Mouse (Mus musculus) brain, embryonic 14.5 days (tissue): ENCODE results near the gene Sox13. TPM values are rescaled to one million over a fixed set of nuclear protein-coding genes. Genes with fewer than 3 reads are reported as not detected.

ENCODE experiments used
- DNase-seq: peaks from one replicate; pipeline ENCODE4 v3.0.0-alpha.2; 2011; ENCODE audit warnings: low read depth
- CTCF ChIP-seq: fragments of 200-500 bp; IDR thresholded peaks from 2 replicates; pipeline ENCODE4 v1.5.1; 2012; ENCODE audit warnings: inconsistent platforms, mild to moderate bottlenecking, moderate library complexity, borderline replicate concordance; ENCODE audit not compliant: insufficient read depth, insufficient read length; ENCODE audit errors: extremely low read depth
- POLR2A ChIP-seq: fragments of 200-500 bp; IDR thresholded peaks from 2 replicates; pipeline ENCODE4 v1.6.1; 2012; ENCODE audit warnings: mild to moderate bottlenecking, inconsistent platforms, borderline replicate concordance; ENCODE audit not compliant: poor library complexity, insufficient read depth, insufficient read length, severe bottlenecking; ENCODE audit errors: extremely low read depth
- polyA plus RNA-seq: library from polyadenylated mRNA; depleted of rRNA; stranded (reverse); fragments of >200 nt; gene quantifications from 2 replicates; pipeline ENCODE4 v1.2.3, GENCODE M21; 2012

The Sox13 gene
- polyA plus RNA-seq, 1 experiment, result 37.6 TPM

DNA sequence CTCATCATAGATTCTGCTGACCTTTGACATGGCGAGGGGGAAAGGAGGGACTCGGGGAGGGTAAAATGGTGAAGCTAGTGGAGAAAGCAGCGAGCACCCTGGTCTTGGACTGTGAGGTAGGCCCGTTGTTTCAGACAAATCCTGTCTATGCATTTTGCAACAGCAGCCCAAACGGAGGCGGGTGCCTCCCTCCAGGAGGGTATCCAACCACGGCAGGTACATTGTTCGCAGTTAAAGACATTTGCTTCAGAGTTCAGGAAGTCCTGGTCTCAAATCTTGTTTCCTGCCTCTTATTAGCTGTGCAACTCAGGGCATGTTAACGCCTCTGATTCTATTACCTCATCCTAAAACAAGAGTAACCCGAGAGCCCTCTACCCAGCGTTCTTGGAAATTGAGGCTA lies 26.8 kb upstream of the Sox13 start:
- DNase-seq, result no peak
- no peak for TF ChIP-seq POLR2A
- TF ChIP-seq CTCF, result no peak

- peak; percentile 60 for DNase-seq
Measured at GRCm38 (mm10) chr1:133448351-133448931, 24.3 kb upstream of the Sox13 start.

DNA sequence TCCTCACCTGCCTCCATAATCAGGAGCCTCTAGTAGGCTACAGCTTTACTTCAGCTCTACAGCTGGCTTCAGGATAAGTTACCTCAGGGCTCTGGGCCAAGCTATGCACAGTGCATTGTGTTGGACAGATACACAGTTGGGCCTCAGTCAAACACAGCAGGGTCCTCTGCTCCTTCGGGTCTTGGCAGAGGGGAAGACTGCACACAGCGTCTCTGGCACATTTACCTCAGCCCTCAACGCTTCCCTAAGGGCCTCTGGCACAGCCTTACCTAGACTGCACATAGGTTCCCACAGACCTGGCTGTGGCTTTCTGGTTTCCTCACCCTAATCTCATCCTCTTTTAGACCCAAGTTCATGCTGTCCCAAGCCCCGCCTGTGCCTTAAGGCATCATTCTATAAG lies 22.1 kb upstream of the Sox13 start:
- no peak for DNase-seq
- TF ChIP-seq CTCF (no peak), POLR2A (no peak)

More at GRCm38 (mm10) chr1:133448351-133448931, 24.3 kb upstream of the Sox13 start:
- TF ChIP-seq CTCF (no peak), POLR2A (no peak)

- DNase-seq, result no peak
- TF ChIP-seq CTCF (no peak), POLR2A (no peak)
Measured at GRCm38 (mm10) chr1:133444315-133444714, 20.1 kb upstream of the Sox13 start.

GRCm38 (mm10) chr1:133437916-133438683 lies 13.9 kb upstream of the Sox13 start:
- TF ChIP-seq POLR2A, result no peak
- DNase-seq, result peak; percentile 47

GRCm38 (mm10) chr1:133434756-133435112 lies 10.6 kb upstream of the Sox13 start:
- DNase-seq, result no peak
- no peak for TF ChIP-seq POLR2A
- no peak for TF ChIP-seq CTCF

DNA sequence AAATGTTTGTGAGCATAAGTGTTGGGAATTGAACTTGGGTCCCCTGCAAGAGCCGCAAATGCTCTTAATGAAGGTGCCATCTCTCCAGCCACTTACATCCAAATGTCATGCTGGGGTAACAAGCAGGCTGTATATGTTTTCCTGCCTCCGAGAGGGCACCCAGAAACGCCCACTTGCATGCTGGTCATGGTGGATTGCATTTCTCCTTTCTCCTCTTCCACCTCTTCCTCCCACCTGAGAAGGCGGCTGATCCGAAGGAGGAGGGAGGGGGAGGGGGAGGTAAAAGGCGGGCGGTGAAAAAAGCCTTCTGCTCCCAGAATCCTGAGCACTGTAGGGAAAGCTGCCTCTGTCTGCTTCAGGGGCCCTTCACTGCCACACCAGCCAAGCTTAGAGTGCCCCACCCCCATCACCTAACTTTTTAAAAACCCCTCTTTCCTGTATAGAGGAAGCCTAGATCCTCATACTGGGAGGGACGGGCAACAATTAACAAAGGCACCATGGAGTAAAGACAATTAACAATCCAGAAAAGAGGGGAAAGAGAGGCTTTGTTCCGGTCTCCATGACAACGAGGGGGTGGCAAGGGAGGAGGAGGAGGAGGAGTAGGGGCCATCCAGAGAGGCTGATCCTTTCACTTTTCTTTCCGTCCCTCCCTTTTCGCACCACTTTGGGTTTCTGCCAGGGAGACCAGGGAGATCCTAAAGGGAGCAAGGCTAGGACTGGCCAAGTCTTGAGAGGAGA lies 10.0 kb upstream of the Sox13 start:
- TF ChIP-seq POLR2A (no peak), CTCF (no peak)
- DNase-seq, result peak; percentile 91

DNA sequence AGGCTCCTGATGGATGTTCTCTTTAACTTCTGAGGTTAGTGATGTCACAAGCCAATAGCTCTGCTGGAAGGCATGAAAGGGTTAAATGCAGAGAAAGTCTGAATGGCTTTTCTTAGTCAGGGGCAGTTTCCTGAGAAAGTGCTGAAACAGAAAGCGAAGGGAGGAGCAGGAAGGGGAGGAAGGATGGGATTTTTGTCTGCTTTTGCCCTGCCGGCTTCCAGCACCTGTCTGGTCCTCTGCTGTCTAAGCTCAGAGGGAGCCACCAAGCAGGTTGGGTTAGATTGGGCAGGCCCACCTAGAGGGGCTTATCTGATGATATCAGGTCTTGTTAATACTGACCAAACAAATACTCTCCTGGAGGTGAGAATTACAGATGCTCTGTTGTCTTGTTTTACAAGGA lies 8.4 kb upstream of the Sox13 start:
- no peak for DNase-seq
- TF ChIP-seq POLR2A (no peak), CTCF (no peak)

DNA sequence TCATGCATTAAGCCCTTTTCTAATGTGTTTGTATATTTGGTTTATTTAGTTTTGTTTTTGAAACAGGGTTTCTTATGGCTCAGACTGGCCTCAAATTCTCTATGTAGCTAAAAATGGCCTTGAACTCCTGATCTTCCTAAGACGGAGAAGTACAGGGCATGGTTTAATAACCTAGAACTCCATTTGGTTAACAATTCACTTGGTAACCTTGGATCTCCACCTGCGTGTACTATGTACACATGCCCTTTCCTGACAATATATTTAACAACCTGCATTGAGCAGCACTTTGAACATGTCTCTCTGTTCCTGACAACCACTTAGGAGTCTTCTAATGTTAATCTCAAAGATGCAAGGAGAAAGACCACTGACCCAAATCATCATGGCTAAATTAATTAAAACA lies 7.0 kb upstream of the Sox13 start:
- no peak for DNase-seq
- TF ChIP-seq POLR2A, result no peak

- no peak for TF ChIP-seq POLR2A
- no peak for TF ChIP-seq CTCF
- DNase-seq, result no peak
Measured at GRCm38 (mm10) chr1:133424547-133425140, 467 bp upstream of the Sox13 start.

- no peak for DNase-seq
- TF ChIP-seq POLR2A, result no peak
- no peak for TF ChIP-seq CTCF
Measured at GRCm38 (mm10) chr1:133423166-133423542, 1.0 kb downstream of the Sox13 start.
